Mouse (Mus musculus): ENCODE results near the gene Gm26620. TPM values are rescaled to one million over a fixed set of nuclear protein-coding genes. Genes with fewer than 3 reads are reported as not detected.

The Gm26620 gene
- polyA plus RNA-seq, 1 experiment from 2014 or later = 1.1 TPM

GRCm38 (mm10) chr1:170886044-170886458 lies 1.2 kb downstream of the Gm26620 start:
- no peaks in the 10 kb centered on the region for H3K27me3 ChIP-seq (replicated peaks; ENCODE audit: control insufficient read depth, insufficient read depth, low read length)
- no peak overlapping the region for H3K4me3 ChIP-seq (replicated peaks; ENCODE audit: low read length)
- no peak overlapping the region for H3K9ac ChIP-seq (replicated peaks; ENCODE audit: low read depth, low read length)
- peaks cover 15% of the 10 kb centered on the region for H3K4me1 ChIP-seq (replicated peaks; ENCODE audit: control insufficient read depth, insufficient read depth, low read length)
- no peak overlapping the region for H3K4me2 ChIP-seq (ENCODE audit: low read length)
- ATAC-seq = no peak
- WGBS = 57% methylated on average over 6 of the region's 6 CpGs
- H3K36me3 ChIP-seq (ENCODE audit: control insufficient read depth, insufficient read depth) = no peaks in the 10 kb centered on the region
- H3K27ac ChIP-seq (ENCODE audit: low read length) = no peak overlapping the region
- no peaks in the 10 kb centered on the region for H3K9me3 ChIP-seq (ENCODE audit: control insufficient read depth, low read length)

GRCm38 (mm10) chr1:170889310-170889709 lies 4.4 kb downstream of the Gm26620 start:
- WGBS = 81% methylated on average over 4 of the region's 4 CpGs
- Histone ChIP-seq H3K4me3 (replicated peaks; ENCODE audit: low read length) (no peak overlapping the region), H3K27me3 (replicated peaks; ENCODE audit: control insufficient read depth, insufficient read depth, low read length) (no peaks in the 10 kb centered on the region), H3K9ac (replicated peaks; ENCODE audit: low read depth, low read length) (no peak overlapping the region), H3K4me1 (replicated peaks; ENCODE audit: control insufficient read depth, insufficient read depth, low read length) (peaks cover 4% of the 10 kb centered on the region), H3K4me2 (ENCODE audit: low read length) (no peak overlapping the region), H3K27ac (ENCODE audit: low read length) (no peak overlapping the region), H3K36me3 (ENCODE audit: control insufficient read depth, insufficient read depth) (no peaks in the 10 kb centered on the region), H3K9me3 (ENCODE audit: control insufficient read depth, low read length) (no peaks in the 10 kb centered on the region)
- ATAC-seq = no peak

GRCm38 (mm10) chr1:170891646-170892045 lies 6.8 kb downstream of the Gm26620 start:
- no peaks in the 10 kb centered on the region for H3K9me3 ChIP-seq (ENCODE audit: control insufficient read depth, low read length)
- no peak overlapping the region for H3K27ac ChIP-seq (ENCODE audit: low read length)
- no peak for ATAC-seq
- 0 out of 2 replicates have a peak, but pooled peaks cover 2% of the 10 kb centered on the region for H3K27me3 ChIP-seq (replicated peaks; ENCODE audit: control insufficient read depth, insufficient read depth, low read length)
- H3K36me3 ChIP-seq (ENCODE audit: control insufficient read depth, insufficient read depth) = no peaks in the 10 kb centered on the region
- 88% methylated on average over 2 of the region's 2 CpGs for WGBS
- H3K4me3 ChIP-seq (replicated peaks; ENCODE audit: low read length) = no peak overlapping the region
- no peak overlapping the region for H3K4me2 ChIP-seq (ENCODE audit: low read length)
- H3K9ac ChIP-seq (replicated peaks; ENCODE audit: low read depth, low read length) = no peak overlapping the region
- no peaks in the 10 kb centered on the region for H3K4me1 ChIP-seq (replicated peaks; ENCODE audit: control insufficient read depth, insufficient read depth, low read length)

- Histone ChIP-seq H3K27me3 (replicated peaks; ENCODE audit: control insufficient read depth, insufficient read depth, low read length) (0 out of 2 replicates have a peak, but pooled peaks cover 2% of the 10 kb centered on the region), H3K36me3 (ENCODE audit: control insufficient read depth, insufficient read depth) (no peaks in the 10 kb centered on the region), H3K9me3 (ENCODE audit: control insufficient read depth, low read length) (no peaks in the 10 kb centered on the region), H3K9ac (replicated peaks; ENCODE audit: low read depth, low read length) (no peak overlapping the region), H3K4me3 (replicated peaks; ENCODE audit: low read length) (no peak overlapping the region), H3K4me2 (ENCODE audit: low read length) (no peak overlapping the region), H3K27ac (ENCODE audit: low read length) (no peak overlapping the region), H3K4me1 (replicated peaks; ENCODE audit: control insufficient read depth, insufficient read depth, low read length) (no peaks in the 10 kb centered on the region)
- 41% methylated on average over 1 of the region's 1 CpGs for WGBS
- no peak for ATAC-seq
Observed at GRCm38 (mm10) chr1:170892279-170892678, 7.4 kb downstream of the Gm26620 start.

GRCm38 (mm10) chr1:170894603-170895602 lies 10.0 kb downstream of the Gm26620 start:
- H3K4me2 ChIP-seq (ENCODE audit: low read length) = no peak overlapping the region
- H3K27me3 ChIP-seq (replicated peaks; ENCODE audit: control insufficient read depth, insufficient read depth, low read length) = 0 out of 2 replicates have a peak, but pooled peaks cover 5% of the 10 kb centered on the region
- H3K4me1 ChIP-seq (replicated peaks; ENCODE audit: control insufficient read depth, insufficient read depth, low read length) = no peaks in the 10 kb centered on the region
- H3K4me3 ChIP-seq (replicated peaks; ENCODE audit: low read length) = no peak overlapping the region
- no peak overlapping the region for H3K27ac ChIP-seq (ENCODE audit: low read length)
- no peak overlapping the region for H3K9ac ChIP-seq (replicated peaks; ENCODE audit: low read depth, low read length)
- no peaks in the 10 kb centered on the region for H3K36me3 ChIP-seq (ENCODE audit: control insufficient read depth, insufficient read depth)
- peak; percentile 26; the same call in 1 of the 2 replicates for ATAC-seq
- 65% methylated on average over 9 of the region's 9 CpGs for WGBS
- H3K9me3 ChIP-seq (ENCODE audit: control insufficient read depth, low read length) = no peaks in the 10 kb centered on the region

- H3K27ac ChIP-seq (ENCODE audit: low read length) = no peak overlapping the region
- H3K9me3 ChIP-seq (ENCODE audit: control insufficient read depth, low read length) = no peaks in the 10 kb centered on the region
- WGBS = 81% methylated on average over 5 of the region's 5 CpGs
- no peak overlapping the region for H3K4me2 ChIP-seq (ENCODE audit: low read length)
- no peaks in the 10 kb centered on the region for H3K36me3 ChIP-seq (ENCODE audit: control insufficient read depth, insufficient read depth)
- H3K27me3 ChIP-seq (replicated peaks; ENCODE audit: control insufficient read depth, insufficient read depth, low read length) = 0 out of 2 replicates have a peak, but pooled peaks cover 5% of the 10 kb centered on the region
- no peak for ATAC-seq
- H3K4me3 ChIP-seq (replicated peaks; ENCODE audit: low read length) = no peak overlapping the region
- H3K4me1 ChIP-seq (replicated peaks; ENCODE audit: control insufficient read depth, insufficient read depth, low read length) = no peaks in the 10 kb centered on the region
- no peak overlapping the region for H3K9ac ChIP-seq (replicated peaks; ENCODE audit: low read depth, low read length)
Observed at GRCm38 (mm10) chr1:170896651-170897281, 11.9 kb downstream of the Gm26620 start.

GRCm38 (mm10) chr1:170898413-170899075 lies 13.7 kb downstream of the Gm26620 start:
- Histone ChIP-seq H3K27me3 (replicated peaks; ENCODE audit: control insufficient read depth, insufficient read depth, low read length) (peaks cover 9% of the 10 kb centered on the region; the same call in 1 of the 2 replicates), H3K4me2 (ENCODE audit: low read length) (no peak overlapping the region), H3K4me1 (replicated peaks; ENCODE audit: control insufficient read depth, insufficient read depth, low read length) (no peaks in the 10 kb centered on the region), H3K27ac (ENCODE audit: low read length) (no peak overlapping the region), H3K9me3 (ENCODE audit: control insufficient read depth, low read length) (no peaks in the 10 kb centered on the region), H3K4me3 (replicated peaks; ENCODE audit: low read length) (no peak overlapping the region), H3K9ac (replicated peaks; ENCODE audit: low read depth, low read length) (no peak overlapping the region), H3K36me3 (ENCODE audit: control insufficient read depth, insufficient read depth) (no peaks in the 10 kb centered on the region)
- 80% methylated on average over 16 of the region's 16 CpGs for WGBS
- ATAC-seq = no peak

- Histone ChIP-seq H3K9me3 (ENCODE audit: control insufficient read depth, low read length) (no peaks in the 10 kb centered on the region), H3K36me3 (ENCODE audit: control insufficient read depth, insufficient read depth) (no peaks in the 10 kb centered on the region), H3K4me3 (replicated peaks; ENCODE audit: low read length) (no peak overlapping the region), H3K9ac (replicated peaks; ENCODE audit: low read depth, low read length) (no peak overlapping the region), H3K4me1 (replicated peaks; ENCODE audit: control insufficient read depth, insufficient read depth, low read length) (no peaks in the 10 kb centered on the region), H3K27me3 (replicated peaks; ENCODE audit: control insufficient read depth, insufficient read depth, low read length) (peaks cover 6% of the 10 kb centered on the region), H3K27ac (ENCODE audit: low read length) (no peak overlapping the region), H3K4me2 (ENCODE audit: low read length) (0 out of 2 replicates have a peak overlapping the region, but pooled peaks have one; percentile 19)
- ATAC-seq = peak; percentile 47
- WGBS = 41% methylated on average over 10 of the region's 10 CpGs
Observed at GRCm38 (mm10) chr1:170900799-170901467, 16.1 kb downstream of the Gm26620 start.

All from forebrain, embryonic 16.5 days (tissue).